Mouse (Mus musculus): ENCODE measurements at regions not wholly inside any gene's neighbourhood (a gene's known extent, or its start where the extent isn't known, plus 50 kb on each side); places are given as distances from the start of the nearest gene placed in this dataset.

DNA sequence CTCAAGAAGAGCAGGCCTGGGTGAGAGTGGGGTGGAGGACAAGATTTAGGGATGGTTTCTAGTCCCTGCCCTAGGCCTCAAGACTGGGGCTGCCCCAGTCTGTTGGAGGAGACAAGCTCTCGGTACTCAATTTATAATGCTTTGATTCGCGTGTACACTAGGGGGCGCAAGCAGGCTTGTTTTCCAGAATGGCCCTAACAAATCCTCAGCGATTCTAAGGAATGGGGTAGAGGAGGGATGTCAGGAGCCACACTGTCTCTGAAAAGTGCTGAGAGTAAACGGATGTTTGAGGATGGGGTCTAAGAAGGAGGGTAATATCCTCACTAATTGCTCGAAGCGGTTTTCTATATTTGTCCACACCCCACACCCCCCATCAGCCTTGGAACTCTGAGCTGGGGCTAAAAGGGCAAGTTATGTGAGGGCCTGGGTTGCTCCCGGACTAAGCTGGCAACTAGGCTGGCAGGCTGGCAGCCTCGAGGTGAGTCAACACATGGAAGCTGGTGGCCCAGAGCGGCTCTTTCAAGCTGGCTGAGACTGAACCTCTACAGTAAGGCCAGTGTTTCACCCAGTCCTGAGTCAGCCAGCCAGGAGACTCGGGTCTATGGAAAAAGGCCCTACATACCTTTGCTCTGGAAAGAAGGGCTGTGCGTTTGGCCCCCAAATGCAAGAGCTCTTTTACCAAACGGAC is 176.7 kb downstream of the Ttc8 start:
- peak; percentile 85 for ATAC-seq (replicated peaks; ENCODE audit: poor library complexity)

DNA sequence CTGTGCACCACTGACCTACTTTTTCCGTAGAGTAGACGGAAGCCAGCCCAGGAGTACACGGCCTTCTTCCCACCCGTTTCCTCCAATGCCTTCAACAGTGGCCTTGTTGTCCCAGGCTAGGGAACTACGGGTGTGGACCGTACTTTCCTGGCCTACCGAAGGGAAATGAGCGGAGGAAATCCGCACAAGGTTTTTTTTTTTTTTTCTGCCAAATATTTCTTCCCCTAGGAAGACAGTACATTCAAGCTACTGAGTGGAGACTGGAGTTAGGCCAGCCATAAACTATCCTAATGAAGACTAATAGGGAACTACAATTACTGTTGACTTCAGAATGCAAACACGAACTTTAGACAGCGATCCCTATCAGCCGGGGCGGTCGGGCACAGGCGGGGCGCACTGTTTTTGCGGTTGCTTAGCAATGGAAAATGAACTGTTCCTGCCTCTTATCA is 177.3 kb downstream of the Ttc8 start:
- ATAC-seq (replicated peaks; ENCODE audit: poor library complexity) = no peak

DNA sequence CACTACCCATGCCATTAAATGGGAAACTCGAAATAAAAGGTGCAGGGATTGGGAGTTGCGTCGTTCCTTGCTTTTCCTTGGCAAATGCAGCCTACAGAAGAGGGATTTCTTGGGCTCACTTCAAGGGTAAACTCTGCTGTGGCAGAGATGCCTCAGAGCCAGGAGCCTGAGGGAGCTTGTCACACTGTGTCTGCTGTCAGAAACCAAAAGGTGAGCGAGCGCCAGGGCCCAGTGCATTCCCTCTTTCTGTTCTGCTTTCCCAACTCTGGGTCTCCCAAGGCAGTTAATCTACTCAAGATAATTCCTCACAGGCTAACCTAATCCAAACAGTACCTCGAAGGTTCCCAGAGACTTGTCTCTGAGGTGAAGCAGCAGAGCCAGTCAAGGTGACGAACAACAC is 179.5 kb downstream of the Ttc8 start:
- no peak for ATAC-seq (replicated peaks; ENCODE audit: poor library complexity)

DNA sequence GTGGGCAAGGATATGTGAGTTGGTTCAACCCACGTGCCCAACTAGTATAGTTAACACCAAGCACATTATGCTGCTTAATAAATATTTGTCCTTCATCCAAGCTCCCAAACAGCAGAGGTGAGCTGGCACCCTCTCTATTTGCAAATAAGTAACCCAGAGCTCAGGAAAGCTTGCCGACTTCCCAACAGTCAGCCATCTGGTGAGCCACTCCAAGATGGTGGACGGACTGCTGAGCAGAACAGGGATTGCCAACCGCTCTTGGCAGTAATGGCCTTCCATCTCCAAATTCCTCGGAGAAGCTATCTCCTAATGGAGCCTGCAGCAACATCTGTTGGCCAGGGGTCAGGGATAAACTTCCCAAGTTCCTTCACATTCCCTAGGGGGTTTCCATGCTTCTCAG is 188.2 kb downstream of the Ttc8 start:
- ATAC-seq (replicated peaks; ENCODE audit: poor library complexity) = no peak

DNA sequence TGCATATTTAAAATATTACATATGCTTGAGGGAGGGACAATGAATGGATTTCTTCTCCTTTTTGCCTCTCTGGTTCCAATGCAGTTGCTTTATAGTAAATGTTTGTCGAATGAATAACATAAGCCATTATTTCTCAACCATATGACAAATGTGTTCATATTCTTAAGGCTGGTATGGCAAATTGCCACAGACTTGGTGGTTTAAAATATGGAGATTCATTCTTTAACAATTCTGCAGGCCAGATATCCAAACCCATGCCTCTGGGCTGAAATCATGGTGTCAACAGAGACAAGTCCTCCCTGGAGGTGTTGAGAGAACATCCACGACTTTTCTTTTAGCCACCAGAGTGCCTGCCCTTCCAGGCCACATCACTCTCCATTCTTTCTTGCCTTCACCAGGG is 193.4 kb downstream of the Ttc8 start:
- no peak for ATAC-seq (replicated peaks; ENCODE audit: poor library complexity)

DNA sequence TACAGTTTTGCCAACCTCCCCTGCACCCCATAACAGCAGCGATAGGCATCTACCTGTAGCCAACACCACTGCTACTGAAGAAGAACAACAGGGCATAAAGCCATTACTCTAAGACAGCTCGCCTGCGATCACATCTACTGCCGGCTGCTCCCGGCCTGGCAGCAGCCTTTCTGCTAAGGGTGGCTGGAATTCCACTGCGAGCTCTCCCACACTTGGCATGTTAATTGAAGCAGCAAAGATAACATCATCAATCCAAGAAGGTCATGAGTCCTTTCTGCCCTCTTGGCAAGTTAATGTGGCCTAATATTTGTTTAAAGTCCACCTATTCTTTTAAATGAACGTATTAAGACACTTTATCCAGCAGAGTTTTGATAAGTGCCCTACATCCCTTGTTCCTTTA is 196.1 kb downstream of the Ttc8 start:
- no peak for ATAC-seq (replicated peaks; ENCODE audit: poor library complexity)

DNA sequence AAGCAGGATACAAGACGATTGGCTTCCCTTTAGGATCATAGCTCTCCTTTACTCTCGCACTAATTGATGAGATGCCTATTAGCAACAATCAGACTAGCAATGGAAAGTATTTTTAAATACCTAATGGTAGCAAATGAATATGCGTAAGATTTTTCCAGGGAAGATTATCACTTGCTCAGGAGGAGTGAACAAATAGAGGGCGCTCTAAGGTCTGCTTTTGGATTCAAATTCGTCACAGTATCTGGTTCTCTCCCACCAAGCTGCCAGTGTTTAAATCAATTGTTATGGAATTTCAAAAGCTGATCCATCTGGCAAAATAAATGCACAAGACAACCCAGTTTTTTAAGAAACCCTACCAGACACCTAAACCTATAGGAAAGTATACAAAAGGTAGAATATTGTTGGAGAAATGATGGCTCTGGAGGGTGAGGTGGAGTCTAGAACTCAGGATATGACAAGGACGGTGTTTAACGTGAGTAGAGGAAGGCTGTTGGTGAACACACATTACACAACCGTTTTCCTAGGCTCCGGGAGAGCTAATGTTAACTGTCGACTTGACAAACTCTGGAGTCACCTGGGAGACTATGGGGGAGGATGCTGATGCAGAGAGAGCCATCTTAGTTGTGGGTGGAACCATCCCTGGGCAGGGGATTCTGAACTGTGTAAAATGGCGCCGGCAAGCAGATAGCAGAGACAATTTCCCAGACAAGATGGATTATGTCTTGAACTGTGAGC is 198.2 kb downstream of the Ttc8 start:
- ATAC-seq (replicated peaks; ENCODE audit: poor library complexity) = no peak

DNA sequence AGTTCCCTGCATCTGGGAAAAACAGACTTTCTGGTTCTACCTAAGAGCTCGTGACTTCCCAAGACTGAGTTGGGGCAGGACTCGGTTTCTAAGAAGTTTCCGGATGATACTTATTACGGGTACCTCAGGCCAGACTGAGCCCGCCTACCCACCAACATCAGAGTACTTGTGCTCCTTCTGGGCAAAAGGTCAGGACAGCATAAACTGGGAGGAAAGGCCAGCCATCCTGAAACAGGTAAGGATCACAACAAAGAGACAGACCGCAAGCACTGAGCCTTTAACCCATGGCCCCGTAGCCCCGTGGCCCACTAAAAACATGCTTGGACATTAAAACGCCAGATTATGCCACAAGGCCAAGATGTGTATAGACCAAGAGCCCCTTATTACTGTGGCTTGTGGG is 199.6 kb downstream of the Ttc8 start:
- ATAC-seq (replicated peaks; ENCODE audit: poor library complexity) = no peak

DNA sequence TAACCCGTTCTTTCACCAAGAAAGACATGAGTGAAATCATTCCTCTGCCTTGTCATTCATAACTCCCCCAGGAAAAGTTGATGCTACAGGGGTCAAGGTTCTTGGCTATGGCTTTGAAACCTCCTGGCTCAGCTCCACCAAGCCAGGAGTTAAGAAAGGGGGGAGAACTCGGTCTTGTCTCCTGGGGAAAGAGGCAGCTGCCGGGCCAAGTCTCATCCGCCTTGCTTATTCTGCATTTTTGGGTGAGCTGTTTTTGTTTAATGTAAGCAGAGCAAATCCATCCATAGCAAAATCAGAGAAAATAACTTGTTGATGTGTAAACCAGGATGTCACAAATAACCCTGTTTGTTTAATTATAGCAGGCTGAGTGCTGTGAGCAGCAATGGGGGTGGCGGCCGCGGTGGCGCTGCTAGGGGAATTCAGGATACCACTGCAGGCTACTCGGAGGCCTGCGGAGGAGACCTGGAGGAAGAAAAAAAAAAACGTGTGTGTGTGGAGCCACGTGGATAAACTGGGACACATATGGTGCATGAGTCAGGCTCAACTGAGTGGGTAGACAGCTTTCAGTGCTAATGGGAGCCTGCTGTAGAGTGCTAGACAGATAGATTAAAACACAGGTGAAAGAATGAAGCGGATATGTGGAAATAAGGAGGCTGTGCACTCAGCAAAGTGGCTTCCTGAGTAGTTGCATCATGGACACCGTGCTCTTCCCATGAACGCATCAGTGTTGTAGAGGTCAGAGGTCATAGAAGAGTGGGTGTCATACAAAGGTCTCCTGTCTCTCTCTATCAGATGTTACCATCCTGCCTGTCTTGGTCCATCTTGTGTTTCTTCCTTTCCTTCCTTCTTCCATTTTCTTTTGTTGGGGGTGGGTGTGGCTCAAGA is 203.5 kb downstream of the Ttc8 start:
- ATAC-seq (replicated peaks; ENCODE audit: poor library complexity) = no peak

DNA sequence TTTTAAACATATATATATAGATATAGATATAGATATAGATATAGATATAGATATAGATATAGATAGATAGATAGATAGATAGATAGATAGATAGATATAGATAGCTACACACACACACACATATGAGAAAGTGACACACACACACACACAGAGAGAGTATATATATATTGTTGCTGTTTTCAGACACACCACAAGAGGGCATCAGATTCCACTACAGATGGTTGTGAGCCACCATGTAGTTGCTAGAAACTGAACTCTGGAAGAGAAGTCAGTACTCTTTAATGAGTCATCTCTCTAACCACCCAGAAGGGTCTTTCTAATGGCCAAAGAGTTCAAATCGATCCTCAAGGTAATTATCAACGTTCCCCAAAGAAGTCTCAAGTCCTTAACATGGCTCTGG is 205.8 kb downstream of the Ttc8 start:
- no peak for ATAC-seq (replicated peaks; ENCODE audit: poor library complexity)

All from megakaryocyte progenitor cell, adult 5-6 weeks (primary cell).